Mouse (Mus musculus) olfactory bulb, adult 2 months (tissue): ENCODE measurements around the gene Gm11992. TPM values are rescaled to one million over a fixed set of nuclear protein-coding genes. Genes with fewer than 3 reads are reported as not detected.
A peak's percentile ranks its signal among the peaks of the same experiment; 100 is the strongest.

ENCODE experiments used
- H3K27ac ChIP-seq: fragments of 200-500 bp; 2 replicates; pipeline ENCODE4 v1.5.1; 2012; ENCODE audit warnings: low read depth, low read length; ENCODE audit not compliant: insufficient read depth
- H3K4me1 ChIP-seq: fragments of 200-500 bp; 2 replicates; pipeline ENCODE4 v1.6.1; 2012; ENCODE audit warnings: low read length; ENCODE audit not compliant: control insufficient read depth, insufficient read depth
- H3K4me3 ChIP-seq: fragments of 200-500 bp; 2 replicates; pipeline ENCODE4 v1.5.1; 2012; ENCODE audit warnings: mild to moderate bottlenecking, low read depth, low read length, moderate library complexity; ENCODE audit not compliant: insufficient read depth
- CTCF ChIP-seq: fragments of 200-500 bp; IDR thresholded peaks from 2 replicates; pipeline ENCODE4 v1.5.1; 2012; ENCODE audit warnings: low read depth, mild to moderate bottlenecking, low read length, moderate library complexity; ENCODE audit not compliant: insufficient read depth
- POLR2A ChIP-seq: fragments of 200-500 bp; IDR thresholded peaks from 2 replicates; pipeline ENCODE4 v1.6.1; 2012; ENCODE audit warnings: mild to moderate bottlenecking, low read depth, low read length, moderate library complexity; ENCODE audit not compliant: insufficient read depth
- WGBS: fragments of 180-500 bp; shearing (Covaris S2); methylation state at CpG from one replicate; pipeline ENCODE4 v1.1.7; 2018; 5-methylcytosine and 5-hydroxymethylcytosine counted together
- polyA plus RNA-seq: library from polyadenylated mRNA; stranded (reverse); fragments of >200 nt; gene quantifications from 2 replicates; pipeline ENCODE4 v1.2.4, GENCODE M21; 2012; ENCODE audit warnings: low replicate concordance; ENCODE audit not compliant: missing spikeins, insufficient read depth, insufficient read length

The Gm11992 gene
- polyA plus RNA-seq, 1 experiment, result not detected

DNA sequence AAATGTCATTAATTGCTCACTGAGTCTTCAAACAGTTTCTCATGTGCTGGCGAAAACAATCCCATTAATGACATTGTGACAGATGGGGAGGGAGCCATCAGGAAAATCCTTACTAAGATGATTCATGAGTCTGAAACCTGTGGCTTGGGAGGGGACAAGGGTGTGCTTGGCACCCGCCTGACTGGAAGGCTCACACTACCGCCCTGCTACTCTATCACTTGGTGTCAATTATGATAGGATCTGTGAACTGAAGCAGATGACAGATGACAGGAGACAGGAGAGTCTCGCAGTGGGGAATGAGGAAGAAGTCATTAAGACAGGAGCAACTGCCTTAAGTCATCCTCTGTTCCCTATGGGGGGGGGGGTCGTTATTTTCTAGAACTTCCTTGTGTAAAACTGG, 12.1 kb downstream of the Gm11992 start:
- 78% methylated on average over 5 of the region's 5 CpGs for WGBS
- H3K4me3 ChIP-seq, result no peak overlapping the region
- H3K4me1 ChIP-seq, result peaks cover 4% of the 10 kb centered on the region; the same call in 1 of the 2 replicates
- no peak overlapping the region for H3K27ac ChIP-seq
- no peak for TF ChIP-seq CTCF
- TF ChIP-seq POLR2A, result no peak

DNA sequence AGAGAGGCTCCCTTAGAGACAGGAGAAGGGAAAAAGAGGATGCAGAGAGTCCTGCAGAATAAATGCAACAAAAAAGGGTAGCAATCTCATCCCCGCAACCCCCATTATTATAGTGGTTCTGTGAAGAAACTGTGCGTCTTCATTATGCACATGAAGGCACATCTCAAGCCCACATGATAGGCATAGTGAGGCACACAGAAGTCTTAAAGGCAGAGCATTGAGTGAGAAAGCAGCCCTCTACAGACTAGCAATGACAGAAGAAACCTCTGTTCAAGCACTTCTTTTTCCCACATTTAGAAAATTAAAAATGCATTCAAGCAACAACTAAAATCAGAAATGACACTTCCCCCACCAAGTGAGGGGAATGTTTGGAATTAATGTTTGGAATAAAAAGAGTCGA, 28.1 kb downstream of the Gm11992 start:
- Histone ChIP-seq H3K27ac (no peak overlapping the region), H3K4me1 (no peaks in the 10 kb centered on the region), H3K4me3 (no peak overlapping the region)
- 79% methylated on average over 3 of the region's 3 CpGs for WGBS
- no peak for TF ChIP-seq CTCF
- TF ChIP-seq POLR2A, result no peak

DNA sequence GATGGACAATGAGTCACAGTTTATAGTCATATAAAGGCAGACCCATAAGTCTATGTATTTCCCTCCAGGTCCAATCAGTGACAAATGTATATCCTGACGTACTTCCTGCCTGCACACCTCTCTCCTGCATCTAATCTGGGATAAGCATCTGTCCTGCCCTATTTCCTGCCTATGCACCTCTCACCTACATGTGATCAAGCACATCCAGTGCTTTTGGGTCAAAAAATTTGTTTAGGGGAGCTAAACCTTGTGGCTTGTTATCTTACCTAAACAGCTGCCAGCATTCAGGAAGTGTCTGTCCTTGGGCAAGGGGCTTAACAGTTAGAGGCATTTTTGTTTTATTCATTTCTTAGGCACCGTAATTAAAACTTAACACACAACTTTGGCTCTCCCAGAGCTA, 64.8 kb downstream of the Gm11992 start:
- 83% methylated on average over 2 of the region's 2 CpGs for WGBS
- H3K4me3 ChIP-seq, result no peak overlapping the region
- TF ChIP-seq POLR2A (no peak), CTCF (no peak)
- H3K27ac ChIP-seq, result no peak overlapping the region
- H3K4me1 ChIP-seq, result peaks cover 7% of the 10 kb centered on the region

DNA sequence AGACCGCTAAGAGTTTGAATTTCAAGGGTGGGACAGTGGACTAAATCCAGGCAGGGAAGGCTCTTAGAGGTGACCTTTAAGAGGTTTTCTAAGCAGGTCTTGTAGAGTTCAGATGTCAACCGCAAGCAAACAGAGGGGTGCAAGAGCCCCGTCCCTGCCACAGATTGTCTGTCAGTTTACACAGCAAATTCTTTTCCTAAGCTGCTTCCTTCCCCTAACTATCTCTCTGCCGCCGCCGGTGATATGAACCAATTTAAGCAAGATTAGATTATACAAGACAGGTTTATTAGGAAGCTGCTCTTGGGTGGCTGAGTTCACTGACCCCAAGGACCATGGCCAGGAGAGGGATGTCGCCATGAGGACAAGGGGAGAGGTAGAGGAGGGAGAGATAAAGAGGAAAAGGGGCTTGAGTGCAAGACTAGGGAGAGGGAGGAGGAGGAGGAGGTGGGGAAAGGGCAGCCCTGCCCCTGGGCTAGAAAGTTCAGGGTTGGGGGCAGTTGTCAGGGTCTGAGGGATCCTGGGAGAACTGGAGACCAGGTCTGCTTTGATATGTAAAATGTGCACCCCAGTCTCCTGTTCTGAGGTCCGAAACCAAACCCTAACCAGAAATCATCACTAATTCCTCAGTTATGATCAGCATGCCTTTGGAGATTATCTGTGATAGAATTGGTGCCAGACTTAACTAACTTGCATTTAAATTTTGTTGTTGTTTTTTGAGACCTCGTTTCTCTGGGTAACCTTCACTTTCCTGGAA, 67.2 kb downstream of the Gm11992 start:
- 47% methylated on average over 9 of the region's 9 CpGs for WGBS
- TF ChIP-seq CTCF (no peak), POLR2A (no peak)
- no peak overlapping the region for H3K27ac ChIP-seq
- no peak overlapping the region for H3K4me3 ChIP-seq
- H3K4me1 ChIP-seq, result peaks cover 15% of the 10 kb centered on the region

GRCm38 (mm10) chr11:9116121-9116520, 67.7 kb downstream of the Gm11992 start:
- H3K27ac ChIP-seq, result no peak overlapping the region
- 8% methylated on average over 10 of the region's 10 CpGs for WGBS
- TF ChIP-seq CTCF (no peak), POLR2A (no peak)
- H3K4me3 ChIP-seq, result no peak overlapping the region
- H3K4me1 ChIP-seq, result peaks cover 15% of the 10 kb centered on the region

GRCm38 (mm10) chr11:9116916-9117315, 68.5 kb downstream of the Gm11992 start:
- 27% methylated on average over 3 of the region's 3 CpGs for WGBS

DNA sequence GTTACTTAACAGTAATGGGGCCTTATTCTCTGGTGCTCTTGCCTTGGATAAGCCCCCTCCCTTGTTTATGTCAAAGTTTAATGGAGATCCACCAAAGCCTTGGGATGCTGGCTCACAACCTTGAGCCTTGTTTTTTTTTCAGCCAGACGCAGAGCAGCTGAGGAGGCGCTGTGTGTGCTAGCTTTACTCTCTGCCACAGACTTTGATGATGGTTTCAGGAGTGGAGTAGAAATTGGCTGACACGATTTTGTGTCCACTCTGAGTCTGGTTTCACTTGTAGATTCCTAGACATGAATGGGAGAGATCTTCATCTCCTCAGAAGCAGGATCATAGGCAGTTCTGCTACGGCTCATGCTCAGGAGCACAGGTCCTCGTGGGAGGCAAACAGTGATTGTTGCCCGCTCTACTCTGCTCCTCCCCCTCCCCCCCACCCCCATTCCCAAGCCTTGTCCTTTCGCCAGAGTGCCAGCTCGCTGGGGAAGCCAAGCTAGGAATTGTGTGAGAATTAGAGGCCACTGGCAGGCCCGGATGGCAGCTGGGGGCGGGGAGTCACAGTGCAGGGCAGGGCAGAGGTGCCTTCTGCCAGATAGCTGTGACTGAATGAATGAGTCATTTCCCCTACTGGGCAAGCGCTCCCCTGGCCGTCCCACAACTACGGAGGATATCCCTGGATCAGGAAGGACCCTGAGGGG, 69.1 kb downstream of the Gm11992 start:
- H3K4me1 ChIP-seq, result peaks cover 15% of the 10 kb centered on the region
- TF ChIP-seq CTCF, result no peak
- TF ChIP-seq POLR2A, result no peak
- no peak overlapping the region for H3K27ac ChIP-seq
- 9% methylated on average over 13 of the region's 13 CpGs for WGBS
- peak overlapping the region; percentile 15 for H3K4me3 ChIP-seq

More at GRCm38 (mm10) chr11:9116916-9117315, 68.5 kb downstream of the Gm11992 start:
- Histone ChIP-seq H3K4me1 (peaks cover 15% of the 10 kb centered on the region), H3K4me3 (no peak overlapping the region), H3K27ac (no peak overlapping the region)
- TF ChIP-seq CTCF, result no peak
- TF ChIP-seq POLR2A, result no peak

GRCm38 (mm10) chr11:9118050-9118420, 69.6 kb downstream of the Gm11992 start, which contains the start of gene Upp1:
Upp1 (plus strand) TSS chr11:9118103.
- 3% methylated on average over 7 of the region's 7 CpGs for WGBS
- Histone ChIP-seq H3K27ac (no peak within 1 kb of the TSS), H3K4me3 (peak within 1 kb of the TSS; percentile 34), H3K4me1 (peaks cover 15% of the 10 kb centered on the region)
- no peak for TF ChIP-seq CTCF
- no peak for TF ChIP-seq POLR2A

- 1% methylated on average over 40 of the region's 40 CpGs for WGBS
- TF ChIP-seq CTCF (no peak), POLR2A (no peak)
- H3K27ac ChIP-seq, result no peak overlapping the region
- H3K4me1 ChIP-seq, result peaks cover 15% of the 10 kb centered on the region
- peak overlapping the region; percentile 34 for H3K4me3 ChIP-seq
Observed at GRCm38 (mm10) chr11:9118421-9119121, 70.2 kb downstream of the Gm11992 start.

Other genes starting within 250 kb of the Gm11992 start
- gene Pkd1l1, start 75.3 kb upstream of the Gm11992 start, polyA plus RNA-seq, result not detected in 2 replicates
- gene Hus1, start 37.4 kb upstream of the Gm11992 start, polyA plus RNA-seq, result not detected in 2 replicates
- gene Sun3, start 397 bp downstream of the Gm11992 start, polyA plus RNA-seq, result not detected in 2 replicates
- not detected in 2 replicates for gene Upp1, start 69.5 kb downstream of the Gm11992 start, polyA plus RNA-seq
- not detected in 2 replicates for gene Abca13, start 143.3 kb downstream of the Gm11992 start, polyA plus RNA-seq